Mouse (Mus musculus) E14TG2a.4 (cell line): ENCODE results near the gene Pank4.

ENCODE experiments used
- CTCF ChIP-seq: conservative IDR thresholded peaks from 2 replicates; pipeline ENCODE4 v1.5.1; 2014; ENCODE audit warnings: low read length
- NANOG ChIP-seq: IDR thresholded peaks from 2 replicates; pipeline ENCODE4 v1.6.1; 2014; ENCODE audit warnings: borderline replicate concordance, low read length, mixed read lengths
- POU5F1 ChIP-seq: IDR thresholded peaks from 2 replicates; pipeline ENCODE4 v1.6.1; 2014; ENCODE audit warnings: low read length, borderline replicate concordance

GRCm38 (mm10) chr4:154941831-154942230 is 22.1 kb upstream of the Pank4 start:
- TF ChIP-seq CTCF (no peak), POU5F1 (no peak), NANOG (no peak)
